Mouse (Mus musculus) limb, embryonic 10.5 days (tissue): Measurements from ENCODE around the gene E330021D16Rik. TPM values are rescaled to one million over a fixed set of nuclear protein-coding genes. Genes with fewer than 3 reads are reported as not detected.
"Not testable (repeated sequence)": the region's sequence is repeated elsewhere in the genome, so short reads cannot be mapped to it uniquely, and the experiment has no call there.

ENCODE experiments used
- DNase-seq: peaks from one replicate; pipeline ENCODE4 v3.0.0-alpha.2; 2017; ENCODE audit warnings: low spot score
- H3K27ac ChIP-seq: fragments of 300-500 bp; sonication (generic); 2 replicates; pipeline ENCODE4 v1.5.1; 2016; ENCODE audit warnings: mild to moderate bottlenecking
- H3K27me3 ChIP-seq: fragments of 300-500 bp; sonication (generic); 2 replicates; pipeline ENCODE4 v1.6.1; 2016; ENCODE audit warnings: low read depth, mild to moderate bottlenecking; ENCODE audit not compliant: poor library complexity, severe bottlenecking
- H3K36me3 ChIP-seq: fragments of 300-500 bp; sonication (generic); 2 replicates; pipeline ENCODE4 v1.6.1; 2016; ENCODE audit warnings: mild to moderate bottlenecking, moderate library complexity
- H3K4me1 ChIP-seq: fragments of 300-500 bp; sonication (generic); 2 replicates; pipeline ENCODE4 v1.6.1; 2016
- H3K4me3 ChIP-seq: fragments of 300-500 bp; sonication (generic); 2 replicates; pipeline ENCODE4 v1.5.1; 2016; ENCODE audit warnings: mild to moderate bottlenecking, moderate library complexity
- H3K9me3 ChIP-seq: fragments of 300-500 bp; sonication (generic); replicated peaks from 2 replicates; pipeline ENCODE4 v1.6.1; 2016; ENCODE audit warnings: mild to moderate bottlenecking
- WGBS: fragments of 180-500 bp; shearing (Covaris S2); methylation state at CpG from one replicate; pipeline ENCODE4 v1.1.7; 2016; 5-methylcytosine and 5-hydroxymethylcytosine counted together
- polyA plus RNA-seq: library from polyadenylated mRNA; unstranded; fragments of >200 nt; fragmentation: Nextera tagmentation; extraction: Ambion mirVana; gene quantifications from 2 replicates; pipeline ENCODE4 v1.2.1, GENCODE M21; 2016

The E330021D16Rik gene
- not detected in 2 replicates for polyA plus RNA-seq

GRCm38 (mm10) chr6:136415133-136415775 lies at the start of gene E330021D16Rik:
Gene E330021D16Rik (minus strand): TSS chr6:136415569.
- peaks cover 3% of the 10 kb centered on the region; the same call in 1 of the 2 replicates for H3K4me1 ChIP-seq
- DNase-seq: no peak
- H3K36me3 ChIP-seq: no peaks in the 10 kb centered on the region
- 81% methylated on average over 9 of the region's 9 CpGs for WGBS
- H3K27ac ChIP-seq: no peak within 1 kb of the TSS
- no peaks in the 10 kb centered on the region for H3K27me3 ChIP-seq
- H3K9me3 ChIP-seq: no peaks in the 10 kb centered on the region
- H3K4me3 ChIP-seq: no peak within 1 kb of the TSS

- Histone ChIP-seq H3K4me1 (peaks cover 33% of the 10 kb centered on the region), H3K36me3 (no peaks in the 10 kb centered on the region), H3K27ac (no peak overlapping the region), H3K4me3 (no peak overlapping the region), H3K27me3 (no peaks in the 10 kb centered on the region), H3K9me3 (no peaks in the 10 kb centered on the region)
- peak; percentile 26 for DNase-seq
- WGBS: 91% methylated on average over 8 of the region's 8 CpGs
These were observed 49.7 kb upstream of the E330021D16Rik start for GRCm38 (mm10) chr6:136465021-136465420.

GRCm38 (mm10) chr6:136464121-136464621 lies 48.8 kb upstream of the E330021D16Rik start:
- no peaks in the 10 kb centered on the region for H3K36me3 ChIP-seq
- peaks cover 25% of the 10 kb centered on the region for H3K4me1 ChIP-seq
- no peaks in the 10 kb centered on the region for H3K9me3 ChIP-seq
- no peak for DNase-seq
- no peak overlapping the region for H3K4me3 ChIP-seq
- H3K27ac ChIP-seq: peak overlapping the region; percentile 72
- WGBS: 78% methylated on average over 12 of the region's 12 CpGs
- no peaks in the 10 kb centered on the region for H3K27me3 ChIP-seq

- H3K27ac ChIP-seq: peak overlapping the region; percentile 72
These were observed 48.1 kb upstream of the E330021D16Rik start for GRCm38 (mm10) chr6:136463491-136463890.

GRCm38 (mm10) chr6:136459156-136459555 lies 43.8 kb upstream of the E330021D16Rik start:
- Histone ChIP-seq H3K36me3 (no peaks in the 10 kb centered on the region), H3K4me3 (no peak overlapping the region), H3K9me3 (no peaks in the 10 kb centered on the region), H3K27ac (no peak overlapping the region), H3K4me1 (peaks cover 3% of the 10 kb centered on the region; the same call in 1 of the 2 replicates), H3K27me3 (no peaks in the 10 kb centered on the region)
- 92% methylated on average over 7 of the region's 7 CpGs for WGBS
- no peak for DNase-seq

More at GRCm38 (mm10) chr6:136463491-136463890, 48.1 kb upstream of the E330021D16Rik start:
- Histone ChIP-seq H3K4me1 (peaks cover 20% of the 10 kb centered on the region), H3K4me3 (no peak overlapping the region), H3K36me3 (no peaks in the 10 kb centered on the region), H3K27me3 (no peaks in the 10 kb centered on the region), H3K9me3 (no peaks in the 10 kb centered on the region)
- DNase-seq: no peak
- 77% methylated on average over 9 of the region's 9 CpGs for WGBS

GRCm38 (mm10) chr6:136456302-136456701 lies 40.9 kb upstream of the E330021D16Rik start:
- H3K36me3 ChIP-seq: no peaks in the 10 kb centered on the region
- H3K4me3 ChIP-seq: no peak overlapping the region
- H3K27me3 ChIP-seq: no peaks in the 10 kb centered on the region
- no peaks in the 10 kb centered on the region for H3K9me3 ChIP-seq
- no peak overlapping the region for H3K27ac ChIP-seq
- H3K4me1 ChIP-seq: no peaks in the 10 kb centered on the region
- DNase-seq: no peak
- WGBS: 98% methylated on average over 1 of the region's 1 CpGs

GRCm38 (mm10) chr6:136455696-136456095 lies 40.3 kb upstream of the E330021D16Rik start:
- H3K27ac ChIP-seq: no peak overlapping the region
- no peak overlapping the region for H3K4me3 ChIP-seq
- H3K9me3 ChIP-seq: no peaks in the 10 kb centered on the region
- DNase-seq: no peak
- no peaks in the 10 kb centered on the region for H3K27me3 ChIP-seq
- no peaks in the 10 kb centered on the region for H3K4me1 ChIP-seq
- no peaks in the 10 kb centered on the region for H3K36me3 ChIP-seq
- WGBS: 86% methylated on average over 3 of the region's 3 CpGs

GRCm38 (mm10) chr6:136452623-136453022 lies 37.3 kb upstream of the E330021D16Rik start:
- H3K9me3 ChIP-seq: no peaks in the 10 kb centered on the region
- no peak overlapping the region for H3K4me3 ChIP-seq
- H3K4me1 ChIP-seq: 0 out of 2 replicates have a peak, but pooled peaks cover 2% of the 10 kb centered on the region
- H3K27me3 ChIP-seq: no peaks in the 10 kb centered on the region
- no peak for DNase-seq
- H3K27ac ChIP-seq: no peak overlapping the region
- H3K36me3 ChIP-seq: no peaks in the 10 kb centered on the region
- 92% methylated on average over 3 of the region's 3 CpGs for WGBS

GRCm38 (mm10) chr6:136450863-136451262 lies 35.5 kb upstream of the E330021D16Rik start:
- 94% methylated on average over 6 of the region's 6 CpGs for WGBS
- no peak for DNase-seq
- Histone ChIP-seq H3K27me3 (no peaks in the 10 kb centered on the region), H3K36me3 (no peaks in the 10 kb centered on the region), H3K27ac (no peak overlapping the region), H3K4me3 (no peak overlapping the region), H3K4me1 (0 out of 2 replicates have a peak, but pooled peaks cover 2% of the 10 kb centered on the region), H3K9me3 (no peaks in the 10 kb centered on the region)

- Histone ChIP-seq H3K27me3 (no peaks in the 10 kb centered on the region), H3K27ac (no peak overlapping the region), H3K9me3 (peaks cover 2% of the 10 kb centered on the region; the same call in 1 of the 2 replicates), H3K4me3 (no peak overlapping the region), H3K4me1 (0 out of 2 replicates have a peak, but pooled peaks cover 2% of the 10 kb centered on the region), H3K36me3 (no peaks in the 10 kb centered on the region)
- WGBS: 83% methylated on average over 1 of the region's 1 CpGs
- no peak for DNase-seq
These were observed 34.6 kb upstream of the E330021D16Rik start for GRCm38 (mm10) chr6:136449930-136450329.

GRCm38 (mm10) chr6:136449270-136449692 lies 33.9 kb upstream of the E330021D16Rik start:
- 0 out of 2 replicates have a peak, but pooled peaks cover 2% of the 10 kb centered on the region for H3K4me1 ChIP-seq
- no peak for DNase-seq
- WGBS: 86% methylated on average over 9 of the region's 9 CpGs
- peaks cover 4% of the 10 kb centered on the region; the same call in 1 of the 2 replicates for H3K9me3 ChIP-seq
- no peak overlapping the region for H3K4me3 ChIP-seq
- no peaks in the 10 kb centered on the region for H3K36me3 ChIP-seq
- H3K27ac ChIP-seq: 0 out of 2 replicates have a peak overlapping the region, but pooled peaks have one; percentile 46
- H3K27me3 ChIP-seq: no peaks in the 10 kb centered on the region

GRCm38 (mm10) chr6:136439205-136439604 lies 23.8 kb upstream of the E330021D16Rik start:
- not testable (repeated sequence) for H3K9me3 ChIP-seq, H3K27me3 ChIP-seq
- WGBS: 77% methylated on average over 2 of the region's 2 CpGs

GRCm38 (mm10) chr6:136436151-136436550 lies 20.8 kb upstream of the E330021D16Rik start:
- not testable (repeated sequence) for H3K9me3 ChIP-seq, H3K27ac ChIP-seq, DNase-seq, H3K27me3 ChIP-seq, H3K36me3 ChIP-seq, H3K4me3 ChIP-seq
- WGBS: 91% methylated on average over 3 of the region's 3 CpGs
- H3K4me1 ChIP-seq: peaks cover 15% of the 10 kb centered on the region

More at GRCm38 (mm10) chr6:136439205-136439604, 23.8 kb upstream of the E330021D16Rik start:
- H3K36me3 ChIP-seq, H3K4me3 ChIP-seq, H3K27ac ChIP-seq, DNase-seq: not testable (repeated sequence)
- peaks cover 15% of the 10 kb centered on the region for H3K4me1 ChIP-seq
